Mouse (Mus musculus): ENCODE results near the gene Tmem114. TPM values are rescaled to one million over a fixed set of nuclear protein-coding genes. Genes with fewer than 3 reads are reported as not detected.

Tmem114 gene
- polyA plus RNA-seq (2015; fragmentation: Nextera tagmentation; extraction: Ambion mirVana), result 0.15 TPM in 1 of 2 replicates, not detected in the other

- H3K9me3 ChIP-seq (ENCODE audit: control insufficient read depth, low read length), result no peaks in the 10 kb centered on the region
- ATAC-seq, result no peak
- WGBS, result under 1% methylated on average over 16 of the region's 16 CpGs
- H3K4me3 ChIP-seq (replicated peaks; ENCODE audit: low read length), result peak within 1 kb of the TSS; percentile 38
- H3K27ac ChIP-seq (ENCODE audit: low read length), result no peak within 1 kb of the TSS
- 0 out of 2 replicates have a peak within 1 kb of the TSS, but pooled peaks have one; percentile 15 for H3K9ac ChIP-seq (replicated peaks; ENCODE audit: low read depth, low read length)
- H3K36me3 ChIP-seq (ENCODE audit: control insufficient read depth, insufficient read depth), result no peaks in the 10 kb centered on the region
- peaks cover 8% of the 10 kb centered on the region for H3K4me1 ChIP-seq (replicated peaks; ENCODE audit: control insufficient read depth, insufficient read depth, low read length)
- H3K27me3 ChIP-seq (replicated peaks; ENCODE audit: control insufficient read depth, insufficient read depth, low read length), result peaks cover 35% of the 10 kb centered on the region
- H3K4me2 ChIP-seq (ENCODE audit: low read length), result peak within 1 kb of the TSS; percentile 55
Measured at GRCm38 (mm10) chr16:8424971-8425330, at the start of gene Tmem114. Tmem114 (minus strand) TSS chr16:8425136.

GRCm38 (mm10) chr16:8470603-8471481 lies 45.9 kb upstream of the Tmem114 start, which contains the start of gene Mettl22:
Mettl22 (plus strand) TSS chr16:8470788.
- H3K27ac ChIP-seq (ENCODE audit: low read length), result peak within 1 kb of the TSS; percentile 61
- peak within 1 kb of the TSS; percentile 88 for H3K9ac ChIP-seq (replicated peaks; ENCODE audit: low read depth, low read length)
- peak within 1 kb of the TSS; percentile 91 for H3K4me2 ChIP-seq (ENCODE audit: low read length)
- 0 out of 2 replicates have a peak, but pooled peaks cover 3% of the 10 kb centered on the region for H3K27me3 ChIP-seq (replicated peaks; ENCODE audit: control insufficient read depth, insufficient read depth, low read length)
- peaks cover 7% of the 10 kb centered on the region for H3K4me1 ChIP-seq (replicated peaks; ENCODE audit: control insufficient read depth, insufficient read depth, low read length)
- no peaks in the 10 kb centered on the region for H3K36me3 ChIP-seq (ENCODE audit: control insufficient read depth, insufficient read depth)
- peak within 1 kb of the TSS; percentile 89 for H3K4me3 ChIP-seq (replicated peaks; ENCODE audit: low read length)
- ATAC-seq, result peak; percentile 98
- under 1% methylated on average over 47 of the region's 48 CpGs for WGBS
- H3K9me3 ChIP-seq (ENCODE audit: control insufficient read depth, low read length), result no peaks in the 10 kb centered on the region

- no peaks in the 10 kb centered on the region for H3K36me3 ChIP-seq (ENCODE audit: control insufficient read depth, insufficient read depth)
- H3K9me3 ChIP-seq (ENCODE audit: control insufficient read depth, low read length), result no peaks in the 10 kb centered on the region
- H3K27me3 ChIP-seq (replicated peaks; ENCODE audit: control insufficient read depth, insufficient read depth, low read length), result 0 out of 2 replicates have a peak, but pooled peaks cover 3% of the 10 kb centered on the region
- H3K4me1 ChIP-seq (replicated peaks; ENCODE audit: control insufficient read depth, insufficient read depth, low read length), result peaks cover 7% of the 10 kb centered on the region
- no peak overlapping the region for H3K27ac ChIP-seq (ENCODE audit: low read length)
- peak overlapping the region; percentile 91 for H3K4me2 ChIP-seq (ENCODE audit: low read length)
- no peak overlapping the region; the same call in 1 of the 2 replicates for H3K9ac ChIP-seq (replicated peaks; ENCODE audit: low read depth, low read length)
- ATAC-seq, result peak; percentile 57
- H3K4me3 ChIP-seq (replicated peaks; ENCODE audit: low read length), result peak overlapping the region; percentile 89
- 85% methylated on average over 2 of the region's 2 CpGs for WGBS
Measured at GRCm38 (mm10) chr16:8470132-8470531, 45.2 kb upstream of the Tmem114 start.

- ATAC-seq, result 0 out of 2 replicates have a peak, but pooled peaks have one; percentile 43
- WGBS, result 31% methylated on average over 6 of the region's 6 CpGs
- Histone ChIP-seq H3K27me3 (replicated peaks; ENCODE audit: control insufficient read depth, insufficient read depth, low read length) (no peaks in the 10 kb centered on the region), H3K27ac (ENCODE audit: low read length) (no peak overlapping the region), H3K36me3 (ENCODE audit: control insufficient read depth, insufficient read depth) (no peaks in the 10 kb centered on the region), H3K9me3 (ENCODE audit: control insufficient read depth, low read length) (no peaks in the 10 kb centered on the region), H3K4me1 (replicated peaks; ENCODE audit: control insufficient read depth, insufficient read depth, low read length) (no peaks in the 10 kb centered on the region), H3K4me2 (ENCODE audit: low read length) (no peak overlapping the region), H3K9ac (replicated peaks; ENCODE audit: low read depth, low read length) (no peak overlapping the region), H3K4me3 (replicated peaks; ENCODE audit: low read length) (no peak overlapping the region)
Measured at GRCm38 (mm10) chr16:8459098-8459497, 34.2 kb upstream of the Tmem114 start.

GRCm38 (mm10) chr16:8458391-8458790 lies 33.5 kb upstream of the Tmem114 start:
- Histone ChIP-seq H3K4me1 (replicated peaks; ENCODE audit: control insufficient read depth, insufficient read depth, low read length) (no peaks in the 10 kb centered on the region), H3K36me3 (ENCODE audit: control insufficient read depth, insufficient read depth) (no peaks in the 10 kb centered on the region), H3K9me3 (ENCODE audit: control insufficient read depth, low read length) (no peaks in the 10 kb centered on the region), H3K27me3 (replicated peaks; ENCODE audit: control insufficient read depth, insufficient read depth, low read length) (no peaks in the 10 kb centered on the region), H3K27ac (ENCODE audit: low read length) (no peak overlapping the region), H3K9ac (replicated peaks; ENCODE audit: low read depth, low read length) (no peak overlapping the region), H3K4me2 (ENCODE audit: low read length) (no peak overlapping the region), H3K4me3 (replicated peaks; ENCODE audit: low read length) (no peak overlapping the region)
- WGBS, result 95% methylated on average over 4 of the region's 4 CpGs
- ATAC-seq, result no peak

- H3K4me3 ChIP-seq (replicated peaks; ENCODE audit: low read length), result no peak overlapping the region
- no peaks in the 10 kb centered on the region for H3K9me3 ChIP-seq (ENCODE audit: control insufficient read depth, low read length)
- H3K4me1 ChIP-seq (replicated peaks; ENCODE audit: control insufficient read depth, insufficient read depth, low read length), result no peaks in the 10 kb centered on the region
- WGBS, result 61% methylated on average over 2 of the region's 2 CpGs
- H3K9ac ChIP-seq (replicated peaks; ENCODE audit: low read depth, low read length), result no peak overlapping the region
- no peaks in the 10 kb centered on the region for H3K27me3 ChIP-seq (replicated peaks; ENCODE audit: control insufficient read depth, insufficient read depth, low read length)
- no peaks in the 10 kb centered on the region for H3K36me3 ChIP-seq (ENCODE audit: control insufficient read depth, insufficient read depth)
- ATAC-seq, result no peak
- H3K4me2 ChIP-seq (ENCODE audit: low read length), result no peak overlapping the region
- no peak overlapping the region for H3K27ac ChIP-seq (ENCODE audit: low read length)
Measured at GRCm38 (mm10) chr16:8455221-8455620, 30.3 kb upstream of the Tmem114 start.

GRCm38 (mm10) chr16:8453301-8453700 lies 28.4 kb upstream of the Tmem114 start:
- no peak for ATAC-seq
- no peaks in the 10 kb centered on the region for H3K9me3 ChIP-seq (ENCODE audit: control insufficient read depth, low read length)
- no peaks in the 10 kb centered on the region for H3K4me1 ChIP-seq (replicated peaks; ENCODE audit: control insufficient read depth, insufficient read depth, low read length)
- H3K4me3 ChIP-seq (replicated peaks; ENCODE audit: low read length), result no peak overlapping the region
- 98% methylated on average over 2 of the region's 2 CpGs for WGBS
- no peak overlapping the region for H3K9ac ChIP-seq (replicated peaks; ENCODE audit: low read depth, low read length)
- H3K27me3 ChIP-seq (replicated peaks; ENCODE audit: control insufficient read depth, insufficient read depth, low read length), result no peaks in the 10 kb centered on the region
- H3K36me3 ChIP-seq (ENCODE audit: control insufficient read depth, insufficient read depth), result no peaks in the 10 kb centered on the region
- H3K27ac ChIP-seq (ENCODE audit: low read length), result no peak overlapping the region
- H3K4me2 ChIP-seq (ENCODE audit: low read length), result no peak overlapping the region

GRCm38 (mm10) chr16:8446256-8446655 lies 21.3 kb upstream of the Tmem114 start:
- H3K4me3 ChIP-seq (replicated peaks; ENCODE audit: low read length), result no peak overlapping the region
- H3K9me3 ChIP-seq (ENCODE audit: control insufficient read depth, low read length), result no peaks in the 10 kb centered on the region
- H3K9ac ChIP-seq (replicated peaks; ENCODE audit: low read depth, low read length), result no peak overlapping the region
- H3K27me3 ChIP-seq (replicated peaks; ENCODE audit: control insufficient read depth, insufficient read depth, low read length), result no peaks in the 10 kb centered on the region
- 92% methylated on average over 6 of the region's 6 CpGs for WGBS
- H3K36me3 ChIP-seq (ENCODE audit: control insufficient read depth, insufficient read depth), result no peaks in the 10 kb centered on the region
- H3K4me2 ChIP-seq (ENCODE audit: low read length), result no peak overlapping the region
- no peak for ATAC-seq
- H3K27ac ChIP-seq (ENCODE audit: low read length), result no peak overlapping the region
- no peaks in the 10 kb centered on the region for H3K4me1 ChIP-seq (replicated peaks; ENCODE audit: control insufficient read depth, insufficient read depth, low read length)

- no peak overlapping the region for H3K9ac ChIP-seq (replicated peaks; ENCODE audit: low read depth, low read length)
- no peaks in the 10 kb centered on the region for H3K9me3 ChIP-seq (ENCODE audit: control insufficient read depth, low read length)
- no peak overlapping the region for H3K27ac ChIP-seq (ENCODE audit: low read length)
- H3K4me3 ChIP-seq (replicated peaks; ENCODE audit: low read length), result no peak overlapping the region
- H3K4me2 ChIP-seq (ENCODE audit: low read length), result no peak overlapping the region
- no peaks in the 10 kb centered on the region for H3K4me1 ChIP-seq (replicated peaks; ENCODE audit: control insufficient read depth, insufficient read depth, low read length)
- 89% methylated on average over 7 of the region's 7 CpGs for WGBS
- H3K27me3 ChIP-seq (replicated peaks; ENCODE audit: control insufficient read depth, insufficient read depth, low read length), result no peaks in the 10 kb centered on the region
- no peak for ATAC-seq
- no peaks in the 10 kb centered on the region for H3K36me3 ChIP-seq (ENCODE audit: control insufficient read depth, insufficient read depth)
Measured at GRCm38 (mm10) chr16:8444911-8445310, 20.0 kb upstream of the Tmem114 start.

Data from forebrain, embryonic 16.5 days (tissue).